Mouse (Mus musculus): ENCODE measurements around the gene Slc15a1. TPM values are rescaled to one million over a fixed set of nuclear protein-coding genes. Genes with fewer than 3 reads are reported as not detected.
"Not testable (repeated sequence)": the region's sequence is repeated elsewhere in the genome, so short reads cannot be mapped to it uniquely, and the experiment has no call there.

Gene Slc15a1
- total RNA-seq, 2 experiments from 2014 or later, result 0.19 TPM; not detected in 1

GRCm38 (mm10) chr14:121414635-121415241, 90.3 kb downstream of the Slc15a1 start:
- no peak for DNase-seq (ENCODE audit: low spot score in 2 of 2)

DNA sequence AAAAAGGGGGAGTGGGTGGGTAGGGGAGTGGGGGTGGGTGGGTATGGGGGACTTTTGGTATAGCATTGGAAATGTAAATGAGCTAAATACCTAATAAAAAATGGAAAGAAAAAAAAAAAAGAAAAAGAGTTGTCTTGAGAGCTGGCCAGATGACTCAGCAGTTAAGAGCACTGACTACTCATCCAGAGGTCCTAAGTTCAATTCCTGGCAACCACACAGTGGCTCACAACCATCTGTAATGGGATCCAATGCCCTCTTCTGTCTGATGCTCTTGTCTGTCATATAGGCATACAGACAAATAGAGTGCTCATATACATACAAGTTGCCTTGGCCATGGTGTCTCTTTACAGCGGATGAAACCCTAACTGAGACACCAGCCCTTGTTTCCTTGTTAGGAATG, 91.3 kb downstream of the Slc15a1 start:
- DNase-seq (ENCODE audit: low spot score in 2 of 2), result not testable (repeated sequence)

Other genes starting within 250 kb of the Slc15a1 start
- gene Stk24, start 125.2 kb downstream of the Slc15a1 start, total RNA-seq (2021), result 100 to 1,000 TPM in 1 of 2 experiments, 10 to 100 TPM in 1; 82.2 to 121 TPM